Mouse (Mus musculus) kidney, embryonic 14.5 days (tissue): ENCODE measurements at regions not wholly inside any gene's neighbourhood (a gene's known extent, or its start where the extent isn't known, plus 50 kb on each side); places are given as distances from the start of the nearest gene placed in this dataset.

Source experiments
- ATAC-seq: fragments of 200-750 bp; cut with Nextera tagmentation; 2 replicates; pipeline ENCODE4 v1.8.0; 2017; ENCODE audit warnings: moderate number of reproducible peaks, mild to moderate bottlenecking, moderate TSS enrichment, moderate library complexity; ENCODE audit not compliant: low FRiP score, low TSS enrichment
- H3K27ac ChIP-seq: fragments of 300-500 bp; sonication (generic); 2 replicates; pipeline ENCODE4 v1.5.1; 2014; ENCODE audit warnings: low read depth, mild to moderate bottlenecking, low read length, moderate library complexity, mixed read lengths
- H3K27me3 ChIP-seq: fragments of 300-500 bp; sonication (generic); 2 replicates; pipeline ENCODE4 v1.6.1; 2014; ENCODE audit warnings: mild to moderate bottlenecking, low read length; ENCODE audit not compliant: control insufficient read depth, insufficient read depth
- H3K36me3 ChIP-seq: fragments of 300-500 bp; sonication (generic); 2 replicates; pipeline ENCODE4 v1.6.1; 2014; ENCODE audit warnings: low read length, mixed read lengths; ENCODE audit not compliant: control insufficient read depth, insufficient read depth
- H3K4me1 ChIP-seq: fragments of 300-500 bp; sonication (generic); 2 replicates; pipeline ENCODE4 v1.6.1; 2014; ENCODE audit warnings: low read length, mixed read lengths; ENCODE audit not compliant: control insufficient read depth, insufficient read depth
- H3K4me2 ChIP-seq: fragments of 300-500 bp; sonication (generic); replicated peaks from 2 replicates; pipeline ENCODE4 v1.6.1; 2014; ENCODE audit warnings: low read depth, mild to moderate bottlenecking, low read length
- H3K4me3 ChIP-seq: fragments of 300-500 bp; sonication (generic); 2 replicates; pipeline ENCODE4 v1.5.1; 2014; ENCODE audit warnings: mild to moderate bottlenecking, low read length
- H3K9ac ChIP-seq: fragments of 300-500 bp; sonication (generic); 2 replicates; pipeline ENCODE4 v1.6.1; 2014; ENCODE audit warnings: low read depth, mild to moderate bottlenecking, low read length, moderate library complexity
- H3K9me3 ChIP-seq: fragments of 300-500 bp; sonication (generic); 2 replicates; pipeline ENCODE4 v1.6.1; 2016; ENCODE audit warnings: low read length; ENCODE audit not compliant: control insufficient read depth
- WGBS: fragments of 180-500 bp; shearing (Covaris S2); extraction: QIAGEN DNeasy Blood & Tissue Kit; methylation state at CpG from one replicate; pipeline ENCODE4 v1.1.7; 2014; 5-methylcytosine and 5-hydroxymethylcytosine counted together

- Histone ChIP-seq H3K4me3 (no peak overlapping the region), H3K27ac (no peak overlapping the region), H3K27me3 (no peaks in the 10 kb centered on the region; the same call in none of the 2 replicates), H3K36me3 (no peaks in the 10 kb centered on the region), H3K4me2 (no peak overlapping the region), H3K9ac (no peak overlapping the region), H3K9me3 (no peaks in the 10 kb centered on the region), H3K4me1 (0 out of 2 replicates have a peak, but pooled peaks cover under 1% of the 10 kb centered on the region)
- no peak for ATAC-seq
- 41% methylated on average over 6 of the region's 6 CpGs for WGBS
Observed at GRCm38 (mm10) chrX:99523306-99523705, 52.2 kb upstream of the Pja1 start.

- no peak overlapping the region for H3K9ac ChIP-seq
- H3K27ac ChIP-seq: no peak overlapping the region
- peak; percentile 61 for ATAC-seq
- H3K4me1 ChIP-seq: 0 out of 2 replicates have a peak, but pooled peaks cover 4% of the 10 kb centered on the region
- H3K4me2 ChIP-seq: no peak overlapping the region
- H3K36me3 ChIP-seq: no peaks in the 10 kb centered on the region
- no peaks in the 10 kb centered on the region for H3K9me3 ChIP-seq
- H3K27me3 ChIP-seq: no peaks in the 10 kb centered on the region; the same call in none of the 2 replicates
- WGBS: 31% methylated on average over 5 of the region's 5 CpGs
- H3K4me3 ChIP-seq: no peak overlapping the region
Observed at GRCm38 (mm10) chrX:99522830-99523229, 51.8 kb upstream of the Pja1 start.

DNA sequence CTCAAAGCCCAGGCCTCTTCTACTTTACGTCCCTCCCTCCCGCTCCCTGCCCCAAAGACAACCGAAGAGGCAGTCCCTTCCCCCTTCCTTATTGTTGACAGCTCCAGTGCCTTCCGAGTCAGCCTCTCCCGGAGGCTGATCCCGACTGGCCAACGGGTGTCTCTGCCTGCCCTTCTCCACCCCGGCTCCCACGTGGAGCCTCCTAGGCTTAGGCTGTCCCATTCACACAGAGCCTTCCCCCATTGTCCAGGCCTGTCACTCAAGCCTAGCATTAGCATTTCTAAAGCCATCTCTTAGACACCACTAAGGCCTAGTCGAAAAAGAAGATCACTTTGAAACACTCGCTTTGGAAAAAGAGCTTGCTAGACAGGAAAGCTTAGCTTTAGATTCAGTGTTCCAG lies 51.2 kb upstream of the Pja1 start:
- Histone ChIP-seq H3K4me3 (no peak overlapping the region), H3K4me1 (0 out of 2 replicates have a peak, but pooled peaks cover 4% of the 10 kb centered on the region), H3K9me3 (no peaks in the 10 kb centered on the region), H3K27me3 (no peaks in the 10 kb centered on the region; the same call in none of the 2 replicates), H3K27ac (no peak overlapping the region), H3K4me2 (no peak overlapping the region), H3K36me3 (no peaks in the 10 kb centered on the region), H3K9ac (no peak overlapping the region)
- peak; percentile 51; the same call in 1 of the 2 replicates for ATAC-seq
- 44% methylated on average over 11 of the region's 11 CpGs for WGBS

DNA sequence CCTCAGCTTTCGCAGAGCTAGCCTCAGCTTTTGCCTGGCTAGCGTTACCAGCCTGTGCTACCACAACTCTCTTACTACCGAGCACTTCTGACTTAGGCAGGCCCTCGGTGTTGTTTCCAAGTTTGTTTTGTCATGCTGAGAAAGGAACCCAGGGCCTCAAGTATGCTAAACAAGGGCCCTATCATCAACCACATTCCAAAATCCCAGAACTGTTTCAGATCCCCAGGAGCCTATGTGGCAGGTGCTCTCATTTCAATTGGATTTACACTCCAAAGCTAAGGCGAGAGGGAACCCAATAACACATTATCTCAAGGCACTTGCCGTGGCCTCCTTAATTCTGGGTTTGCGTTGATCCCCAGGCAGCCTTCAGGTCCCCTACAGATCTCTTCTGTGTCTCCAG lies 50.8 kb upstream of the Pja1 start:
- H3K4me3 ChIP-seq: no peak overlapping the region
- ATAC-seq: no peak
- no peak overlapping the region for H3K9ac ChIP-seq
- H3K27ac ChIP-seq: no peak overlapping the region
- no peaks in the 10 kb centered on the region for H3K36me3 ChIP-seq
- no peaks in the 10 kb centered on the region for H3K9me3 ChIP-seq
- no peak overlapping the region for H3K4me2 ChIP-seq
- whole genome bisulfite sequencing: 71% methylated on average over 7 of the region's 7 CpGs
- H3K4me1 ChIP-seq: 0 out of 2 replicates have a peak, but pooled peaks cover 4% of the 10 kb centered on the region
- H3K27me3 ChIP-seq: no peaks in the 10 kb centered on the region; the same call in none of the 2 replicates
